Mouse (Mus musculus) Muller cell, postnatal 12 days (primary cell): Measurements from ENCODE around the gene Rbm33.
A peak's percentile ranks its signal among the peaks of the same experiment; 100 is the strongest.

Experiments used
- DNase-seq: peaks from one replicate; pipeline ENCODE4 v3.0.0-alpha.2; 2015; ENCODE audit errors: inconsistent ontology term

Rbm33 gene

GRCm38 (mm10) chr5:28462741-28463590 lies 146.0 kb downstream of the Rbm33 start:
- no peak for DNase-seq

DNA sequence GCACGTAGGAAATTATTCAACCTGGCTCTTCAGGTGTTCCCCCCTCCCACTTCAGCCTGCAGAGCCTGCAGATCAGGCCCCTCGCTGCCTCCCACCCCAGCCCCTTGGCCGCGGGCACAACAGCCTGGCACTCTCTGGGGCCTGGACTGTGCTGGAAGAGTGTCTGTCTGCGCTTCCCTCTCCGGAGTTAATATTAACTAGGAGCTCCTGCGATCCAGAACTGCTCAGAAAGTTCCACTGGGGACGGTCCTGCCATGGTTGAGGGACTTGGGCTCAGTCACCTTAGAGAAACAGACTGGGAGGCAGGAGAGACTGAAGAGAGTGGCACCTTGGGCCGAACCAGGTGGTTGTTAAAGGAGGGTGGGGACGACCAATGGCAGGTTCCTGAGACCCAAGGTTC lies 146.7 kb downstream of the Rbm33 start:
- no peak for DNase-seq

DNA sequence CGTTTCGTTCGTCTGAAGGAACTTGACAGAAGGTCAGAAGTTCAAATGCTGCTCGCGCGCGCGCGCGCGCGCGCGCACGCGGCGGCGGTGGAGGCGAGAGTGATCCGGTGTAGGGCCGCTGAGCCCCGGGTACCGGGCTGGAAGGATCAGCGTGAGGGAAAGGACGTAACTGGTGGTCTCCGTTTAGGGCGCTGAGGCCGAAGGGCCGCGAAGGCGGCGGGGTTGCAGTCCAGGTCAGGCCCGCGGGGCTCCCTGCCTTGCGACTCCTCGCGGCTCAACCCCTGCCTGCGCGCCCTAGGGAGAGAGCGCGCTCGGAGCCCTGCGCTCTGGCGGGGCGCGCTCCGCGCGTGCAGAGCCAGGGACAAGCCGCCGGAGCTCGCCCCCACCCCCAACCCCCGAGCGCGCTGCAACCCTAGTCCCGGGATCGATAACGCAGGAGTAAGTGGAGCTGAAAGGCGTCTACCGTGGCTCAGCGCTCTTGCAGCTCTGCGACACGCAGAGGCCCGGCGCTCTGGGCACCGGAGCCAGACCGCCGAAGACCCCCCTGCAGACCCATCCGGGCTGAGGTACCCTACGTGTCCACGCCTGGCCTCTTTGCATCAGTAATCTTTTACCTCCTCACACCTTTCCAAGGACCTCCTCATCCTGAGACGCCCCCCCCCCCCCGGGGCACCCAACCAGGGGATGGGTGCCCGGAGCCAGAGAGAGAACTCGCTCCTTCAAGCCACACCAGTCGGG lies 147.6 kb downstream of the Rbm33 start:
- peak; percentile 56 for DNase-seq

DNA sequence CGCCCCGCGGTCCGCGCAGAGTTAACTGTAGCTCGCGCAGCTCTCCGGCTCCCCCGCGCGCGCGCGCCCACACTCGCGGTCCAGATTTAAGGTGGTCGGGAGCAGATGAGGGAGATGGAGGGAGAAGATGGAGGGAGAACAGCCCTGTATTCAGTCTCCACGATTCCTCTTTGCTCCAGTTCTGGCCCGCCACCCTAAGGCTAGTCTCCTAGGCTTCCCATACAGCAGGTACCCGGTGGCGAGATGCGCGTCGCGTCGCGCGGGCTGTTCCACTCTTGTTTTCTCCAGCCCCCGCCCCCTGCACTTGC lies 148.1 kb downstream of the Rbm33 start:
- peak; percentile 67 for DNase-seq

- no peak for DNase-seq
Measured at GRCm38 (mm10) chr5:28465526-28465925, 148.6 kb downstream of the Rbm33 start.

GRCm38 (mm10) chr5:28466351-28466750 lies 149.4 kb downstream of the Rbm33 start:
- DNase-seq: no peak

- DNase-seq: peak; percentile 53
Measured at GRCm38 (mm10) chr5:28466760-28467306, 149.9 kb downstream of the Rbm33 start, which contains the start of gene Shh. Gene Shh, minus strand, starts transcription at chr5:28467256.
